Mouse (Mus musculus) activated CD4-positive, CD25-positive, alpha-beta regulatory T cell (primary cell): ENCODE results near the gene Pigg. TPM values are rescaled to one million over a fixed set of nuclear protein-coding genes. Genes with fewer than 3 reads are reported as not detected.

Source experiments
- polyA plus RNA-seq, 2 experiments: library from polyadenylated mRNA; unstranded; fragments of 100-300 nt; shearing (Covaris generic); gene quantifications; one replicate each; pipeline ENCODE4 v1.2.1; 2017

Gene Pigg
- polyA plus RNA-seq, result 1 to 10 TPM; 2.4 to 2.5 TPM

DNA sequence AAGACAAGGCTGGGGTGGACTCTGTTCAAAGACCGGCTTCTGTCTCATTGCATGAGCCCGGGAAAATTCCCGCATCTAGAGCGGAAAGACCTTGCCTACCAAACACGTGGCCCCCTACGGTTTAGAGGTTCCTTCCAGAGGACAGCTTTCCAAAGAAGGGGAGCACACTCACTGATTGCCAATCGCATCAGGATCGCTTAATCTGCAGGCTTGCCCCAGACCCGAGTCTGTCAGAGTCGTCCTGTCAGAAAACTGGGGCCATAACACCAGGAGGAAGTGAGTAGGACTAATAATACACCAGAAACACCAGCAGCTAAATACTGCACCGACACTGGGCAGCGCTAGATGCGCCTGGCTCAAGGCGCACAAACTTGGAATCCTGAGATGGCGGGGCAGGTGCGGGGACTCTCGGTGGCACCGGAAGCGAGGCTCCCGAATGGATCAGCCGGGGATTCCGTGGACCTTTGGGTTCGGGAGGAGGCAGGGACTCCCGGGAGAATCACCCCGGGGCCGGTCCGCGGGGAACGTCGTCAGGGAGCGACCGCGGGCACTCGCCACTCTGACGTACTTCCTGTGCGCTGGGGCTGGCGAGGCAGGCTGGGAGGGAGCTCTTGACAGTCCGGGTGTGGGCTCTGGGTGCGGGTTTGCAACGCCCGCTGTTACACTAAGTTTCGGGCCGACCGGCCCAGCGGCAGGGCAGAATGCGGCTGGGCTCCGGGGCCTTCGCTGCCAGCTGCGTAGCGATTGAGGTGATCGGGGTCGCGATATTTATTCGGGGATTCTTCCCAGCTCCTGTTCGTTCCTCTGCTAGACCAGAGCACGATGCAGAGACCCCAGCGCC, at the start of gene Pigg:
TSS of gene Pigg (plus strand) at position 386 of the 841 bp plus-strand sequence.

DNA sequence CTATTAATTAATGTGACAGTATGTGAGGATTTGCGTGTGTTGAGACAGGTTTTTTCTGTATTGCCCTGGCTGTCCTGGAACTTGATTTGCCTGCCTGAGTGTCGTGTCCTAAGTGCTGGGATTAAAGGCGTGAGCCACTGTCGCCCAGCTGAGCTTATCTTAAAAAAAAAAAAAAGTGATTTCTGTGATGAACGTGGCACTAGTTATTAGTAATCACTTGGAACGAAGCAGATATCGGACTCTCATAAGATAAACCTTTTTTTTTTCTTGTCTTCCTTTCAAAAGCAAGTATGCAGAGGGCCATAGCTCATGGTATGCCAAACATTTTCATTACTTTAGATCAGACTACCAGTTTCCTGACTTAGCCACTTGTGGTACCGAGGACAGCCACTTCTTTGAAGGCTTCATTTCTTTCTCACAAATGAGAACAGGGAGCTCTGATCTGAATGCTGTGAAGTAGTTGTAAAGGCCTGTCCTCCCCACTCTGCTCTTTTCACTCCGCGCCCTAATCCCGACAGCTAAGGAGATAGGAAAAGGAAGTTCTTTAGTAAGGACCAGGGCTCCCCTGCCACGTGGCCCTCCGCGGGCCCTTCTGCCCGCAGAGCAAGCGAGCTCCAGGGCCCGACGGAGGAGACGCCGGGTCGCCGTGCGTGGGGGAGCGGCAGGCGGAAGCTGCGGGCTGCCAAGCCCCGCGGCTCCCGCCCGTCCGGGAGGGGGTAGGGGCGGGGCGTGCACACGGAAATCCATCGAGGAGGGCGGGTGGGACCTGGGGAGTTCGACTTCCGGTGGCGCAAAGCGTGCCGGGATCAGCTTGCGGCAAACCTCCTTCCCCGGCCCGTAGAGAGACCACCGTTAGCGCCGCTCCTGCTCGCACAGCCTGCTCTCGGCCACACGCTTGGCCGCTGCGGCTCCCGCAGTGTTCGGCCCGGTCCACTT, 44.0 kb upstream of the Pigg start, which contains the start of gene Dr1:
TSS of gene Dr1 (plus strand) at position 771 of the 936 bp plus-strand sequence.

DNA sequence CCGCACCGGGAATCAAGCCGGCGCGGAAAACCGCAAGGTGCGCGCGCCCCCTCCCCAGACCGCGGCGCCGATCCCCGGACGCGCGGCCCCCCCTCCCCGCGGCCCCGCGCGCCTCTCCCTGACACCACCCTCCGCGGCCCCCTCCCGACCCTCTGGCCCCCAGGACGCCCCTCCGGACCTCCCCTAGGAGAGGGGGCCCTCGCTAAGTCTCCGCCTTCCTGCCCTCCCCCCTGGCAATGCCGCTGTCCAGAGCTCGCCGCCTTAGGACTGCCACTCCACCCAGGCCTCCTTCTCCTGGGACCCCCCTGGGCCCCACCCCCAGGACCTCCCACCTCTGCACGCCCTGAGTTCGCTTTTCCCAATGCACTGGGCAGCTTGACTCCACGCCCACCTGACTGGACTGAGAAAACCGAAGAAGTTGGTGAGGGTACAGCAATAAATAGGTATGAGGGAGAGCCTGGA, 55.5 kb downstream of the Pigg start, which contains the start of gene Gm42517:
TSS of gene Gm42517 (minus strand) at position 52 of the 462 bp plus-strand sequence.

DNA sequence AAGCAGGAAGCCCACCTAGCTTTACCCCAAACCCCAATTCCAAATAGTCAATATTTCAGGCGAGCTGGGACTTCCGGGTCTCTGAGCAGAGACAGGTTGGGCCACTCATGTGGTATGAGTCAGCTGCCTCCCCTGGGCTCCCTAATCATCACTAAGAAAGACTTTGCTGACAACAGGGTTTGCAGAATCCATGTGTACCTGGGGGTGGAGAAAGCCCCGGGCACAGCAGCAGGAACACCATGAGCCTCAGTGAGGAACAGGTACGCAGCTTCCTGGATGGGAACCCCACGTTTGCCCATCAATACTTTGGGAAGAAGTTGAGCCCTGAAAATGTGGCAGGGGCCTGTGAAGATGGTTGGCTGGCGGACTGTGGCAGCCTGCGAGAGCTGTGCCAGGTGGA, 75.8 kb downstream of the Pigg start, which contains the start of gene Pde6b:
TSS of gene Pde6b (plus strand) at position 191 of the 400 bp plus-strand sequence.

Other genes starting within 250 kb of the Pigg start
- 10 to 100 TPM; 72.9 to 83.9 TPM for gene Mtf2, start 246.9 kb upstream of the Pigg start, polyA plus RNA-seq
- gene Tmed5, start 180.0 kb upstream of the Pigg start, polyA plus RNA-seq, result 10 to 100 TPM; 69.3 to 88.2 TPM
- 1 to 10 TPM in 1 of 2 experiments, under 1 TPM in 1; 0.52 to 1.4 TPM for gene Ccdc18, start 179.7 kb upstream of the Pigg start, polyA plus RNA-seq
- 10 to 100 TPM; 52.7 to 74.8 TPM for gene Dr1, start 43.7 kb upstream of the Pigg start, polyA plus RNA-seq
- not detected for gene Gm42517, start 55.3 kb downstream of the Pigg start, polyA plus RNA-seq
- under 1 TPM; 0.41 to 0.90 TPM for gene Pde6b, start 75.8 kb downstream of the Pigg start, polyA plus RNA-seq
- 100 to 1,000 TPM; 201 to 223 TPM for gene Atp5k, start 121.8 kb downstream of the Pigg start, polyA plus RNA-seq
- gene Mfsd7a, start 136.3 kb downstream of the Pigg start, polyA plus RNA-seq, result under 1 TPM in 1 of 2 experiments, not detected in 1; 0.11 TPM
- 10 to 100 TPM; 13.1 to 14.9 TPM for gene Pcgf3, start 148.6 kb downstream of the Pigg start, polyA plus RNA-seq
- gene Cplx1, start 237.4 kb downstream of the Pigg start, polyA plus RNA-seq, result not detected